Mouse (Mus musculus) ES-CJ7 (cell line): ENCODE data around the gene Mbnl2.

Experiments
- DNase-seq: peaks from one replicate; pipeline ENCODE4 v3.0.0; 2011; ENCODE audit warnings: low read depth, low spot score

The Mbnl2 gene

DNA sequence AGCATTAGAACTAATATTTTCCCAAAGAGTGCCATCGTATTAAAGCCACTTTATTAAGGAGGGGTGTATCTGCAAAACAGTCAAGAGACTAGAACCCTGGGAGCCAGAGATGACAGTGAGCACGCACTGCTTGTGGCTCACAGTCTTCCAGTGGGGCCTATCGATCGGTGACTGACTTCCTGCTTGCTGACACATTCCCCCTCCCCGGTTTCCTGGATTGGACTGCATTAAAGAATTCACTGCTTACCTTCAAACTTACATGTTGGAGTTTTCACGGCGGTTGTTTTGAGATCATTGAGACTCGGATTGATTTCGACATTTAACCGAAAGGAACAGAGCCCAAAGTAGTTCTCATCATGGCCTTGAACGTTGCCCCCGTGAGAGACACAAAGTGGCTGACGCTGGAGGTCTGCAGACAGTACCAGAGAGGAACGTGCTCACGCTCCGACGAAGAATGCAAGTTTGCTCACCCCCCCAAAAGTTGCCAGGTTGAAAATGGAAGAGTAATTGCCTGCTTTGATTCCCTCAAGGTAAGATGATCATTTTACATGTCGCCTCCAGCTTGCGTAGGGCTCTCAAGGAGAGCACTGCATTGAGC is 49.5 kb downstream of the Mbnl2 start:
- DNase-seq: no peak

DNA sequence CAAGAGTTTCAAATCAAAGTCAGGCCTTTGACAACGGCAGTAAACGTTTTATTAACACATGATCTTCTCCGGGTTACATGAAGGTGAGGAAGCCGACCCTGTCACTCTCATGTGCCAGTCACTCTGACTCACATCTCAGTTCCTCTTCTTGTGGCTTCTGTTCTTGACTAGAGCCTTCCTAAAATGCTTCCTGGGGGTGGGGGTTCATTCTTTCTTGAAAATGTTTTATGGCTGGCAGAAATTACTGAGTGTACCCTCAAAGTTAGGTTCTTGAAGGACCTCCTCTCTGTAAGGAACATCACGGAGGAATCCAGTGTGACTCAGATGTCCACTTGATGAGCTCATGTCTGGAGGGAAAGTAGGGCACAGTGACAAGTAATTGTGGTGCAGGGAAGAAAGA is 50.2 kb downstream of the Mbnl2 start:
- no peak for DNase-seq

DNA sequence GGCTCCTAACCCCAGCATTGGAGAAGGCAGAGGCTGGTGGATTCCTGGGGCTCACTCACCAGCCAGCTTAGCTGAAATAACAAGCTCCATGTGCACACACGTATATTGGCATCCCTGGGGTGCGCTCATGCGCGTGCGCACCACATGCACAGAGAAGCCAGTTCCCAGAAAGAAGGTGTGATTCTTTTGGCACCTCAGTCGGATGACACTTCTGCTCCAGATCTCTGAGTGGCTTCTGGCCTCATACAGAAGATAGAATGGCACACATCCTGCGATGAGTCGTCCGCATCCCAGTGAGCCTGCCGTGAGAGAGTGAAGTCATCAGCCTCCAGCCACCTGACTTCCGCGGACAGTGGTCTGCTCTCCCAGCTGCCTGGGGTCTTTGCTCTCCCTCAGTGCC is 55.0 kb downstream of the Mbnl2 start:
- DNase-seq: no peak

DNA sequence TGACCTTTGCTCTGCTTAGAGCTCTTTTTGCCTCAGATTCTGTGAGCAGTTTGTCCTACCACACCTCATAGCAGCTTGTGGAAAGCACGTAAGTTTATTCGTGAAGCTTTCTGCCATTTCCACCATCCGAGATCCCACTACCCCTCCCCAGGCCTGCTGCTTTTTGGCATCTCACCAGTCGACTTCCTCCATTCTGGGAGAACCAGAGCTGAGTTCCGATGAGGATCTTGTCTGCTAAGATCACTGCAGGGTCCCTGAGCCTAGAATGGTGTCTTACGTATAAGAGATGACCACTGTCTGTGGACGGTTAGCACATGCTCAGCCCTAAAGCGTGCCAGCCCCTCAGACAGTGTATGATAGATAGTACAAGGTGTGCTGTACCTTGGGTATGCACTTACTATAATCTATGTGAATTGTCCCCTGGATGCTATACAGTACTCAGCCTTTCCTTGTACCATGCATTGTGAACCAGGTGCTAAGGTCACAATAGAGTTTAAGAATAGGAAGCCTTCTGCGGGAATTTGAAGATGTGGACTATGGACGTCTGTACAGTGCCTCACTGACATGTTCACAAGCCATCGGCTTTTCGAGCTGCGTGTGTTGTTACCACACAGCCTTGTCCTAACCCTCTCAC is 55.5 kb downstream of the Mbnl2 start:
- no peak for DNase-seq

DNA sequence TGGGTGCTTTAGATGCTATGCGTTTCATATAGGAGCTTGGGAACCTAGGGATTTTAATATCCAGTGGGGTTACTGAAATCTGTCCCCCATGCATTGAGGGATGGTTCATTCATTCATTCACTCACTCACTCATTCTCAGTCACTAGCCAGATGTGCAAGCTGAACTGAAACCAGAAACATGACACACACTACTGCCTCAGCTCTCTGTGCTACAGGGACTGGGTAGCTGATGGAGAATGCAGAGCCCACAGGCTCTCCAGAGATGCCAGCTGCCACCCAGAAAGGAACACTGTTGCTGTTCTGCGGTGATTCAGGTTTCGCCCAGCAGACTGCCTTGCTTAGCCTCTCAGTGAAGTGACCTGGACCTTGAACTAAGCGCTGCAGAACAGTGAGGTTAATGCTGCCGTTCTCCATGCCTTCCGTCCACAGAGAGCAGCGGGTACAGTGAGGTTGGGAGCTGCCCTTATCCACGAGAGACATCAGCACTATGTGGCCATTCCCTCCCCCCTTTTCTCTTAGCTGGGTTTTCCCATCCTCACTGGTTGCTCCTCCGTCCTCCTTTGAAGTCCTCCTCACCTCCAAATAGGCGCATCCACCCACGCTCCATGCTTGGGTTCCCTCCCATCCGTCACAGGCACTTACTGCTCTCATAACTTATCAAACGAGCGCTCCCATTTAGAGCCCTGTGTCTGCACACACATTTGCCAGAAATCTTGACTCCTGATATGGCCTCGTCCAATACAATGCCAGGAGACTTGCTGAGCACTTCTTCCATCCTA is 58.2 kb downstream of the Mbnl2 start:
- DNase-seq: no peak

DNA sequence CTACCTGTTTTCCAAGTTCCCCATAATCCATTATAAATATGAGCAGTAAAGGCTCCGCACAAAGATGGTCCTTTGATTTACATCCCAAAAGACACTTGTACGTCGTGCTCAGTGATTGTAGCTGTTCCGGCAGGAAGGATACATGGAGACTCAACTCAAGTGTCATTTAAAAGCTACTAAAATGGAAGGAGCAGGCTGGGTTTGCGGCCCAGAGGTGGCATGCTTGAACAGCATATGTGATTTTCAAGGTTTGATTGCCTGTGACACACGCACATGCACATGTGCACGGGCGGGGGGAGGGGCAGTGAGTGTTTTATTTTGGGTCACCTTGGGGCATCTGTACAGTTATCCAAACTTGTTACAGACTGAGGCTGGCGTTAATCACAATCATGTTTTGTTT is 59.9 kb downstream of the Mbnl2 start:
- no peak for DNase-seq

DNA sequence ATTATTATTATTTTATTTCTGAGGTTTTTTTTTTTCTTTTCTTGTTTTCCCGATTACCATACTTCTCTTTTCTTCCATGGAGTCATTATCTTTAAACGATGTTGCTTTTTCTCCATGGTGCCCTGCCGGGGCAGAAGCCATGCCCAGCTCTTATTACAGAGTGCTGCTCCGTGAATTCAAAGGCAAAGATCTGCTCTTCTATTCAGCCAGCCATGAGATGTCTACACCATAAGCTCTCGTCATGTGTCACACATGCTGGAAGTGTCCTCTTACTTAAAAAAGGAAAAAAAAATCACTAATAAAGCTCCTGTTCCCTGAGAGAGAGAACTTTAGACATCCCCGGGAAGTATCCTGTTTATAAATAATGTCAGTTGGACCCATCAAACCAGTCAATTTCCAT is 60.4 kb downstream of the Mbnl2 start:
- no peak for DNase-seq

DNA sequence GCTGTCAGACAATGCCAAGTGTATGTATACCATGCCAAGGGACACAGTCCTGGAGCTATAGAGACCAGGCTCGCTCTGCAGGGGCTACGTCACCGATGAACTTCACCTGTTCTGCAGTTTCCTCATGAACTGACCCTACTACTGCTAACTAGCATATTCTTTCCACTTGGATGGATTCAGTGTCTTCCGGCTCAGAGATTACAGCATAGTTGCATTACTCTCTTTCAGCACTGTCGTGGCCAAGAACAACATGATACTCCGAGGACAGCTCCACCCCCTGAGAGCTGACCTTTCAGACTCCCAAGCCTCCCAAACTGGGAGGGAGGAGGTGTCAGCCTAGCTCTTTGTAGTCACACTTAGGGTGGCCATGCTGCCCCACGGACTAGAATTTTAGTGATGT is 60.9 kb downstream of the Mbnl2 start:
- no peak for DNase-seq

DNA sequence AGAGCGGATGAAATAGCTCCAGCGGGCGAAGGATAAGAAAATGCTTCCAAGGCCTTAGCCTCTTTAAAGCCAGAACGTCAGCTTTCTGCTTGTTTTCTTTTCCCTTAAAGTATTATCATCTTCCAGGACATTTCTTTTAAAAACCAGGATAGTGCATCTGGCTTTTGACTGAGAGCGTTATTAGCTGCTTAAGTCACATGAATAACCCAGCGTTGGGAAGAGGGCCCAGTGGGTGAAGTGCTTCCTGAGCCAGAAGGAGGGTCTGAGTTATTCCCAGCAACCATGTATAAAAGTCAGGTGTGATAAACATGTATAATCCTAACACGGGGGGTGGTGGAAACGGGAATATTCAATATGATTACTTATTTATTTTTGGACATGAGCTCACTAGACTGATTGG is 61.4 kb downstream of the Mbnl2 start:
- no peak for DNase-seq

DNA sequence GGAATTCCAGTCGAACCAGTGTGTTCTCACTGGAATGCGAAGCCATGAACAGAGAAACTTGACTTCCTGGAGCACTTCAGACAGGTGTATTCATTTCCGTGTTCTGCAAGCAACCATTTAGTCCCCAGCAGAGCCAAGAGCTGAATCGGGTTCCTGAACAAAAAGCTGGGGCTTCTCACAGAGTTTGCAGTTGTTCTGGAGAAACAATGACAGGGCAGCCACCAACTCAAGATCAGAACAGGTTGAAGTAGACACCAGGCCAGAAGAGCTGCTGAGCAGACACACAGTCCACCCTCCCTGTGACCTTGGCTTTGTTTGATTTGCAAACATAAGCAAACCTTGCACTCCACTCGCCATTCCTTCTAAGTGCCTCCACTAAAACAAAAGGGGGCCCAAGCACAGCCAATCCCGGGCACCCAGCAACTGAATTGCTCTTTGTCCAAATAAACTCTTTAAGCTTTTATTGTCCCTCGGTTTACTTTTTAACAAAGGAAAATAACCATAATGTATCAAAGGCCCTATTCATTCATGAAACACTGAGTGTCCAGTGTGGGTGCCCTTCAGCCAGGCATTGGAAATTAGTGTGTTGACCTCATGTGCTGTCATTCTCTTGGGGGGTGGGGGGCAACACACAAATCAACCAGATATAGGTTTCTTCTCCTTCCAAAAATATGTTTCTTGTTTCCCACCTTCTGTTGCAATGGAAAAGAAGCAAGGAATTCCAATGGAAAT is 62.4 kb downstream of the Mbnl2 start:
- DNase-seq: peak; percentile 38

DNA sequence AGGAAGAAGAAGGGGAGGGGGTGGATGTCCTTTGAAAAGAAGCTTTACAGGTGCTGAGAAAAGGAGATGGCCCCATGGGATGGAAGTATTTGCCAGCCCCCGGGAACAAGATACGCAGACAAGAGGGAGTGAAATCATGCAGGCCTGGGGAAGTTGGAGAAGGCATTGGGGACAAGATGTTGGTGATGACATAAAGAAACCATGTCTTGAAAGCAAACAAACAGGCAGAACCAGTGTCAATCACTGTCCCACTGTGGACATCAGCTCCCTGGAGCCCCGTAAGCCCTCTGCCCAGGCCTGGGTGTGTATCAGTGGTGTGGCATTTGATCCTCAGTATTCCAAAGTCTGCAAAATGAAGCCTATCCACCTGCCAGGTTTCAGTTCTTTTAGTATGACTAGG is 63.2 kb downstream of the Mbnl2 start:
- no peak for DNase-seq

DNA sequence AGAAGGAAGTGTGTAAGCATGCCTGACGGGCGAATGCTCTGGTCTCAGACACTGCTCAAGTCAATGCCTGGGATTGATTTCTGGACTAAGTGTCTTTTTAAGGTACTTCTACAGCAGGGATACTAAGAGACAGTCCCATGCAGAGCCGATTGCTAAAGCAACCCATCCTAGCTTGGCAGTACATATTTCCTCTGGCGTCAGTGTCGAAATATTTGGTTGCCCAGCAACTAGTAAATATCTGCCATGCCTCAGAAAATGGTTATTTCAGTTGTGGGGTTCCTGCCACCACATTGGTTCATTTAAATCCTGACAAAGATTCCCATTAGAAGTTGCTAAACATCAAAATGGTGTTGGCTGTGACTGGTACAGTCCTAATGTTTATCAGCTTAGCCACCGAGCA is 66.4 kb downstream of the Mbnl2 start:
- no peak for DNase-seq

DNA sequence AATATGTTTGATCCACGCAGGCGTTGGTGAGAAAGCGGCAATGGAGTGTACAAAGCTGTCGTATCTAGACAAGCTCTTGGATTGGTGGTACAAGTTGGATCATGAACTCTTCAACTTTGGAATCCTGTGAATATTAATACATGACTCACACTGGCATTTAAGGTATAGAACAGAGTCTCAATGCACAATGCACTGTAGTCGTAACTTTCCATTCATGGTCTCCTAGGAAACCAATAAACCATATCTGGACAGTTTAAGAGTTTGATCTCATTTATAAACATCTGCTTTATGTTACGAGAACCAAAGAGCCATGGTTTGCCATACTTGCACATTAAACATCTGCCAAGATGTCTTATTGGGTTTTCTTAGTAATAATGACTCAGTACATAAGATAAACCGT is 66.9 kb downstream of the Mbnl2 start:
- DNase-seq: no peak

DNA sequence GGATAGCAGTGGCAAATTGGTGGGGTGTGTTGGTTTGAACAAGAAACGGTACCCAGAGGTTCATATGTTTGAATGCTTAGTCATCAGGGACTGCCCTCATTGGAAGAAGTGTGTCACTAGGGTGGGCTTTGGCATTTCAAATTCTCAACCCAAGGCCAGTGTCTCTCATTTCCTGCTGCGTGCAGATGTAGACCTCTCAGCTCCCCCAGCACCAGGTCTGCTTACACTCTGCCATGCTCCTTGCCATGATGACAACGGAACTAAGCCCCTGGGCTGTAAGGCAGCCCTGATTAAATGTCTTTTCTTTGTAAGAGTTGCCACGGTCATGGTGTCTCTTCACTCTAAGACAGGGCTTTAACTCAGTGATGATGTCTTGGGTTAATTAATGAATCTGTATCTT is 69.2 kb downstream of the Mbnl2 start:
- DNase-seq: no peak

DNA sequence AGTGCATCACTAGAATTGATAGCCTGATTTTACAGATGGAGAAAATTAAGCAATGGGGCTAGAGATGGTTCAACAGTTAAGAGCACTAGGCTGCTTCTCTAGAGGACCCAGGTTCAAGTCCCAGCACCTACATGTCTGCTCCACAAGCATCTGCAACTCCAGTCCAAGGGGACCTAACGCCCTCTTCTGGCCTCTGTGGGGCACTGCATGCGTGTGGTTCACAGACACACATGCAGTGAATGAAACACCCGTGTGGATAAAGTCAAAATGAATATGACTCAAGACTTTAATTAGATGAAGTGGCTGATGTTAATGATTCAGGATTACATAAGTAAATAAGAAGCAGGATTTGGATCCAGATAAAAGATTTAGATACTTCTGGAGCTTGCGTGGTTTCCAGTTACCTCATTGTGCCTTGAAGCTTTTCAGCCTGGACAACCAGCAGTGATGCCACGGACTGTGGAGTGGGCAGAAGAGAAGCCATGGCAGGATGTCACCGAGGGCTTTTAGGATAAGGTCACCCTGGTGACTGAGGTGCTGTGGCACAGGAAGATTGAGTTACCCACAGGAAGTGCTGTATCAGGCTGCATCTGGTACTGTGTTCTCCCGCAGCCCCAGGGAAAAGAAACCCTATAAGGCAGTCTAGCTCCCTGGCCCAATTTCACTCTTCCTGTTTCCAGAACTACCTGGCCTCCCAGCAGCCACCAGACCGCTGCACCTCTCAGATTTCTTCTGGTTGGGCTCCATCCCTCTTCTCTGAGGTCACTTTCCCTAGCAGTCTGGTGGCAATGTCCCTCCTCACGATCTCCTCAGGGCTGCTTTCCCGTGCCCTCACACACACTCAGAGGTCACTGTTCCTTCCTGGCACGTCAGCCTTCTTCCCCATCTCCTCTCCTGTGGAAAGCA is 72.2 kb downstream of the Mbnl2 start:
- DNase-seq: no peak

DNA sequence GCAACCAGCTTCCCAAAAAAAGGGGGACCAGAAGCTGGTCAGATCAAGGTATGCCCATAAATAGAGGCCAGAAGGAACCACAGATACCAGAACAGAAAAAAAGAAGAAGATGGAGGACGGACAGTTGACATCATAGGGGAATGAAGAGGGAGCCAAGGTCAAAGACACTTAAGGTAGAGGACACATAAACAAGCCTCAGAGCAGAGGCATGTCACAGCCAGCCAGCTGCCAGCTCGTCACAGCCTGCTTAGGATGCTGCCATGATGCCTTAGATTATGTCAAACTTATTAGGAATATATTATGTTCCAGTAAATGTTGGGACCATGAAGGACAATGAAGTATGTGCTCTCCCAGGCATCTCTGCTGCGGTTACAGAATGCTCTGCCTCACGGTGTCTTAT is 73.9 kb downstream of the Mbnl2 start:
- DNase-seq: no peak

DNA sequence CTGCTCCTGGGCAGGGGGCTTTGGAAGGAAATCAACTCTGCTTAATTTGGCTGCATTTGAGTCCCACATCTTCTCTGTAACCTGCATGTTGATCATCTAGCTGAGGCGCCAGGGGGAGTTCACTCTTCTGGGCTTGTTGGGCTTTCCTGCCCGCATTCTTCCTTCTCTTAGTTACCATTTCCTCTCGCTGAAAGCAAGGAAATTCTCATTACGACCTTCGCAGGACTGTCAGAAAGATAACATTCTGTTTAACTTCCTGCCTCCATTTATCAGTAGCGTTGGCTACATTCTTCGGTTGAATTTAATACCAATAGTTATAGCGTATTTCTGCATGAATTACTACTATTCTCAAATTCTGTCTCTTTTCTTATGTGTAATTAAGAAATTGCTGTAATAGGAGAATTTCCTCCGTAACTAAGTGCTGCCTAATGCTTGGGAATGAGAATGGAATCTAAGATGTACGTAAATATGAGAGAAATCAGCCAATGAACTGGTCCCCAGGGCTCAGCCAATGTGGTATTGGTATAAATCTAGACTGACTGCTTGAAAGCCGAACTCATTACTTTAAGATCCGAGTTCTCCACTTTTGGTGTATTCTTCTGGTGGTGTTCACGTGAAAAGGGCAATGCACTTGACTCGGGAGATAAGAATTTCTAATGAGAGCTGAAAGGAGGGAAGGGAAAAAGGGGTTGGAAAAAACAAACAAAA is 76.8 kb downstream of the Mbnl2 start:
- no peak for DNase-seq

DNA sequence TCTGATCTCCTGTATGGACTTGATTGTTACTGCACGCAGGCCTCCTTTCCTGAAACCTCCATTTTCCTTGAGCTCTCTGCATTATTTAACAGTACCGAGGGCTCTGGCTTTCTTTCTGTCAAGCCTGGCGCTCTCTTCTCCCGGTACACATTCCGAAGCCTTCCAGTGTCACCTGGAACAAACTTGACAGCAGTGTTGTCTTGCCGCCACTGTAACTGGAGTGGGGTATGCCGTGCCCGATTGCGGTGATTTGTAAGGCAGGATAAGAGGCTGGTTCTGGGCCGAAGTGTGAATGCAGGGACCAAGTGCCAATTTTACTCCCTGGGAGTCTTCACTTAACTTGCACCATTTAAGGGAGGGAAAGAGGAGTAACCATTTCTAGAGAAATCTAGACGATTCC is 77.7 kb downstream of the Mbnl2 start:
- DNase-seq: no peak

DNA sequence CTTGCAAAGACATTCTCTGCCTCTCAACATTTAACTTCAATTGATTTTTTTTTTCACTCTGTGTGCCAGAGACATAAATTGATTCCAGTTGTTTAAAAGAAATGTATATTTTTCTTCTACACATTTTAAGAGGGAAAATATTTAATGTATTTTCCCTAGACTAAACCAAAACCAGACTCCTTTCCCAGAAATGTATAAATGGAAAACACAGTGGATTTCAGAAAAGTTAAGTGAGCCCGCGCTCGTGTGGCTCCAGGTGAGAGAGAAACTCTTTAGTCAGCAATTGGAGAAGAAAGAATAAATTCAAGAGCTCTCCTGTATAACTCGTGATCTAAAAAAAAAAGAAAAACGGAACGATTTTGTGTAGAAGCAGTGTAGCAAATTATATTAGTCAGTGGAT is 79.1 kb downstream of the Mbnl2 start:
- DNase-seq: no peak

DNA sequence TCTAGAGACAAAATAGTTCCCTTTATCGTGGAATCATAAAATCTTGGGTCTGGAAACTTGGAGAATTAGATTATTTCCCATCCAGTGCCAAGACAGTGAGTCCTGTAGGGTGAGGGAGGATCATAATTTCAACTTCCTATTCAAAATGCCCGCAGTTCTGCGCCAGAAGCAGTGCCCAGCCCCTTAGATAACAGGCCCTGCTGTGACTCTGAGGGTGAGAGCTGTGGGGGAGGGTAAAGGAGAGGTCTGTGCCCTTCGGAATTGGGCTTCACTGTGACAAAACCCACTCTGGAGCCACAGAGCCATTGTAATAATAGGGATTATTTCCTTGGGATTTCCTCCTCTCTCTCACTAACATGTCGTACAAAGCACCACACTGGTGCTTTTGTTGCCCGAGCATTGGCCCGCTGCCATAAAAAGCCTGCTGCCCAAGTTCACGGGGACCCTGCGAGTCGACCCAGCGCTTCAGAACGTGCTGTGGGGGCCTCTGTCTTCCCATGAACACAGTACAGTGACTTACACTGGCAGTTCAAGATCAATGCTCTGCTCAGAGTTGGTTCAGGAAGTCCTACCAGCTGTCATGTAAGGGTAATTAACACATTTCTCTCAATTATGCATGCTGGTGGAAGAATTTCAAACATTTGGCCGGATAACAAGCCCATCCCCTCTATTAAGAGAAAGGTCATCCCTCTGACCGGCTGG is 79.7 kb downstream of the Mbnl2 start:
- peak; percentile 55 for DNase-seq
